Mouse (Mus musculus) heart, embryonic 10.5 days (tissue): Measurements from ENCODE around the gene Map4k4. TPM values are rescaled to one million over a fixed set of nuclear protein-coding genes. Genes with fewer than 3 reads are reported as not detected.

Source experiments
- DNase-seq: peaks from one replicate; pipeline ENCODE4 v3.0.0-alpha.2; 2017; ENCODE audit warnings: low spot score
- H3K27ac ChIP-seq: fragments of 300-500 bp; sonication (generic); 2 replicates; pipeline ENCODE4 v1.5.1; 2016; ENCODE audit warnings: mild to moderate bottlenecking
- H3K27me3 ChIP-seq: fragments of 300-500 bp; sonication (generic); 2 replicates; pipeline ENCODE4 v1.6.1; 2016; ENCODE audit warnings: mild to moderate bottlenecking; ENCODE audit not compliant: poor library complexity, insufficient read depth, severe bottlenecking
- H3K36me3 ChIP-seq: fragments of 300-500 bp; sonication (generic); 2 replicates; pipeline ENCODE4 v1.6.1; 2016; ENCODE audit warnings: mild to moderate bottlenecking, moderate library complexity
- H3K4me1 ChIP-seq: fragments of 300-500 bp; sonication (generic); 2 replicates; pipeline ENCODE4 v1.6.1; 2016; ENCODE audit warnings: mild to moderate bottlenecking
- H3K4me3 ChIP-seq: fragments of 300-500 bp; sonication (generic); 2 replicates; pipeline ENCODE4 v1.5.1; 2016; ENCODE audit warnings: mild to moderate bottlenecking, moderate library complexity
- H3K9me3 ChIP-seq: fragments of 300-500 bp; sonication (generic); 2 replicates; pipeline ENCODE4 v1.6.1; 2016; ENCODE audit warnings: mild to moderate bottlenecking, moderate library complexity
- WGBS: fragments of 180-500 bp; shearing (Covaris S2); methylation state at CpG from one replicate; pipeline ENCODE4 v1.1.7; 2016; 5-methylcytosine and 5-hydroxymethylcytosine counted together
- polyA plus RNA-seq: library from polyadenylated mRNA; unstranded; fragments of >200 nt; fragmentation: Nextera tagmentation; extraction: Ambion mirVana; gene quantifications from 2 replicates; pipeline ENCODE4 v1.2.1, GENCODE M21; 2016

The Map4k4 gene
- polyA plus RNA-seq, 1 experiment from 2014 or later, result 24.7 TPM

- H3K36me3 ChIP-seq, result peaks cover 92% of the 10 kb centered on the region
Measured at GRCm38 (mm10) chr1:39980314-39981290, 79.9 kb downstream of the Map4k4 start.

GRCm38 (mm10) chr1:39981970-39982369, 81.3 kb downstream of the Map4k4 start:
- H3K36me3 ChIP-seq, result peaks cover 92% of the 10 kb centered on the region
- peaks cover 13% of the 10 kb centered on the region for H3K4me1 ChIP-seq
- 0 out of 2 replicates have a peak overlapping the region, but pooled peaks have one; percentile 3 for H3K27ac ChIP-seq
- DNase-seq, result no peak
- H3K4me3 ChIP-seq, result no peak overlapping the region
- H3K9me3 ChIP-seq, result no peaks in the 10 kb centered on the region
- whole genome bisulfite sequencing, result 61% methylated on average over 3 of the region's 3 CpGs
- no peaks in the 10 kb centered on the region for H3K27me3 ChIP-seq

More at GRCm38 (mm10) chr1:39980314-39981290, 79.9 kb downstream of the Map4k4 start:
- Histone ChIP-seq H3K27ac (no peak overlapping the region), H3K4me3 (no peak overlapping the region), H3K9me3 (no peaks in the 10 kb centered on the region), H3K27me3 (no peaks in the 10 kb centered on the region), H3K4me1 (peaks cover 13% of the 10 kb centered on the region)
- DNase-seq, result no peak
- 91% methylated on average over 15 of the region's 15 CpGs for WGBS

DNA sequence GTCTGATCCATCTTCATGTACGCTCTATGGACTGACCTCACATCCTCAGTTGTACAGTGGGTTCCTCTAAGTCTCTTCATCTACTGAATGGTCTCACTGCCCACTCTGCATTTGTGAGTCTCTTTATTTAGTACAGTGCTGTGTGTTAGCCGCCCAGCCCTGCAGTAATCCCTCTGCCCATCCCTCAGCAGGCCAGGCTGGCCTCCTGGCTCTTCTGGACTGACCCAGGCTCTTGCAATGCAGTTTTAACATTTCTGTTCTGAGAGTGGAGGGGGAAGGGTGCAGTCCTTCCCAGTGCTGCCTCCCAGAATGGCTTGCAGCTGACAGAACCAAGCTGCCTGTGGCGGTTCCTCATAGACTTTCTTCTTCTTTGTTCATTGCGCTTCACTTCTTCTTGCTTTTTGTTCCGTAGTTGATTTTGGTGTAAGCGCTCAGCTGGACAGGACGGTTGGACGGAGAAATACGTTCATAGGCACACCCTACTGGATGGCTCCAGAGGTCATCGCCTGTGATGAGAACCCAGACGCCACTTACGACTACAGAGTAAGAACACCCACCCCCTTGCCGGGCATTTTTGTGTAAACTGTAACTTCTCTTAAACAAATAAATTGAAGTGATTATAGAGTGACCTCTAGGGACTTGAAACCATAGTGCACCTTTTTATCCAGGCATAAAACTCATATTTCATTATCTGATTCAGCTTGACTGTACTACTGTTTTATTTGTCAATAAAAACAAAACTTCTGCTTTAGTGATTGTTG, 82.2 kb downstream of the Map4k4 start:
- Histone ChIP-seq H3K4me3 (no peak overlapping the region), H3K36me3 (peaks cover 90% of the 10 kb centered on the region), H3K27me3 (no peaks in the 10 kb centered on the region), H3K4me1 (peaks cover 13% of the 10 kb centered on the region), H3K27ac (no peak overlapping the region), H3K9me3 (no peaks in the 10 kb centered on the region)
- DNase-seq, result no peak
- 81% methylated on average over 13 of the region's 13 CpGs for WGBS

- H3K36me3 ChIP-seq, result peaks cover 90% of the 10 kb centered on the region
- peaks cover 13% of the 10 kb centered on the region for H3K4me1 ChIP-seq
- no peak for DNase-seq
- no peaks in the 10 kb centered on the region for H3K9me3 ChIP-seq
- H3K27me3 ChIP-seq, result no peaks in the 10 kb centered on the region
- no peak overlapping the region for H3K4me3 ChIP-seq
- WGBS, result 72% methylated on average over 9 of the region's 9 CpGs
- H3K27ac ChIP-seq, result no peak overlapping the region
Measured at GRCm38 (mm10) chr1:39984331-39984730, 83.6 kb downstream of the Map4k4 start.

DNA sequence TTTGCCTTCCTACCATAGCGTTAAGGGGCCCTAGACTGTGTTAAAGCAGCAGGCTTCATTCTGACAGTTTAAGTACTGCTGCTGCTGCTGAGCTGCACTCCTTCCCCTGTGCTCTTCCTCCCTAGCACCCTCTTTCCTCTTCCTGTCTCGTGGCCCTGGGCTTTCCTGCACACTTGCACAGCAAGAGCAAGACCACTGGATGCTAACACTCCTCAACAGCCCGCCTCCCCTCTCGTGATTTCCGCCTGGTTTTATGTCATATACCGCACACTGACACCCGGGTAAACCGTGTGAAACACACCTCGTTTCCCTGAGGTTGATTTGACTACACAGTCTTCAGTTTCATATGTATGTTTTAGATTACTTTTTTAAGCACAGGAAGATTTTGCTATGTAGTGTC, 86.1 kb downstream of the Map4k4 start:
- Histone ChIP-seq H3K9me3 (no peaks in the 10 kb centered on the region), H3K27me3 (no peaks in the 10 kb centered on the region), H3K27ac (no peak overlapping the region), H3K4me3 (no peak overlapping the region), H3K4me1 (peaks cover 11% of the 10 kb centered on the region), H3K36me3 (peaks cover 90% of the 10 kb centered on the region)
- WGBS, result 89% methylated on average over 9 of the region's 9 CpGs
- no peak for DNase-seq

DNA sequence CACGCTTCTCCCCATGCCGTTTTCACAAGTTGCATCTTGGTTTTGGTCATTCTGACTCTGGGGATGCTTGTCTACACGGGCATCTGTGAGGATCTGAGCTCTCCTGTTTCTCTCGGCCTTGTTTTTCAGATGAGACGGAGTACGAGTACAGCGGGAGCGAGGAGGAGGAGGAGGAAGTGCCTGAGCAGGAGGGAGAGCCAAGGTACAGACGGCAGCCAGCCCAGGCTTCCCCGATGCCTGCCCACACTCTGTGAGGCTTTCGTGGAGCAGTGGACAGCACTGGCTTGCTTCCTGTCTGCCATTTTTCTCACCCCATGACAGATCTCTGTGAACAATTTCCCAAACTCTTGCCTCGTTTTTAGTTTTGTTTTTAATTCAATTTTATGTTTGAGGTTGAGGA, 88.1 kb downstream of the Map4k4 start:
- WGBS, result 87% methylated on average over 12 of the region's 12 CpGs
- Histone ChIP-seq H3K36me3 (peaks cover 94% of the 10 kb centered on the region), H3K9me3 (no peaks in the 10 kb centered on the region), H3K27ac (no peak overlapping the region), H3K27me3 (no peaks in the 10 kb centered on the region), H3K4me3 (no peak overlapping the region), H3K4me1 (no peaks in the 10 kb centered on the region)
- no peak for DNase-seq

DNA sequence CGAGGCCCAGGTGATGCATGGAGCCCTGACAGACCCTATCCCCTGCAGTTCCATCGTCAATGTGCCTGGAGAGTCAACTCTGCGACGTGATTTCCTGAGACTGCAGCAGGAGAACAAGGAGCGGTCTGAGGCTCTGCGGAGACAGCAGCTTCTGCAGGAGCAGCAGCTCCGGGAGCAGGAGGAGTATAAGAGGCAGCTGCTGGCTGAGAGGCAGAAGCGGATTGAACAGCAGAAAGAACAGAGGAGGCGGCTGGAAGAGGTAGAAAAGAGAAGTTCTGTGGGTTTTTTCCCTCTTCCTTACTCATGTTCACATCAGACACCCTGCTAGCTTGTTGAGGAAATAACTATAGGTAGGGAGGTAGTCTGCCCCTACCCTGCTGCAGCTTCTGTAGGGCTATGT, 89.3 kb downstream of the Map4k4 start:
- no peak overlapping the region for H3K4me3 ChIP-seq
- H3K9me3 ChIP-seq, result no peaks in the 10 kb centered on the region
- H3K27me3 ChIP-seq, result no peaks in the 10 kb centered on the region
- H3K27ac ChIP-seq, result no peak overlapping the region
- DNase-seq, result no peak
- WGBS, result 89% methylated on average over 9 of the region's 9 CpGs
- H3K36me3 ChIP-seq, result peaks cover 95% of the 10 kb centered on the region
- no peaks in the 10 kb centered on the region for H3K4me1 ChIP-seq

- H3K27me3 ChIP-seq, result no peaks in the 10 kb centered on the region
- H3K4me1 ChIP-seq, result no peaks in the 10 kb centered on the region
- DNase-seq, result no peak
- 87% methylated on average over 7 of the region's 7 CpGs for WGBS
- H3K9me3 ChIP-seq, result no peaks in the 10 kb centered on the region
- no peak overlapping the region for H3K27ac ChIP-seq
- peaks cover 93% of the 10 kb centered on the region for H3K36me3 ChIP-seq
- H3K4me3 ChIP-seq, result no peak overlapping the region
Measured at GRCm38 (mm10) chr1:39993921-39994320, 93.2 kb downstream of the Map4k4 start.

DNA sequence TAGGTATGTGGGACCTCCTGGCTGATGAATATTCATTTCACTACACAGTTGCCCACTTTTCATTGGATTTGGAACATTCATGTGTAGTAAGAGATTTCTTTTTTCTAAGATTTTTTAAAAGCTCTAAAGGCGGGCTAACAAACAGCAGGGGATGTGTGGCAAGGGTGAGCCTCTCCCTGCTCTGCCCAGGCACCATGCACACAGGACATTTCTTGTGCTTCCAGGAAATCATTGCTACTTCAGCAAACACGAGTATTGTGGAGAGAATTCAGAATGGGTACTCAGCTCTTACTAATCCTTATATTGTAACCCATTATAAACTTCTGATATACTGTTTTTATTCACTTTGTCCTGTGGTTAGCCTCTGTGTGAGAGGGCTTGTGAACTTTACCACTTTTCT, 94.9 kb downstream of the Map4k4 start:
- H3K27me3 ChIP-seq, result no peaks in the 10 kb centered on the region
- WGBS, result 87% methylated on average over 2 of the region's 2 CpGs
- H3K36me3 ChIP-seq, result peaks cover 90% of the 10 kb centered on the region
- H3K4me3 ChIP-seq, result no peak overlapping the region
- H3K27ac ChIP-seq, result no peak overlapping the region
- H3K9me3 ChIP-seq, result no peaks in the 10 kb centered on the region
- H3K4me1 ChIP-seq, result no peaks in the 10 kb centered on the region
- DNase-seq, result no peak

GRCm38 (mm10) chr1:40000476-40000875, 99.8 kb downstream of the Map4k4 start:
- no peak for DNase-seq
- Histone ChIP-seq H3K36me3 (peaks cover 85% of the 10 kb centered on the region), H3K27ac (no peak overlapping the region), H3K9me3 (no peaks in the 10 kb centered on the region), H3K4me3 (no peak overlapping the region), H3K4me1 (no peaks in the 10 kb centered on the region), H3K27me3 (no peaks in the 10 kb centered on the region)
- WGBS, result 69% methylated on average over 16 of the region's 16 CpGs

DNA sequence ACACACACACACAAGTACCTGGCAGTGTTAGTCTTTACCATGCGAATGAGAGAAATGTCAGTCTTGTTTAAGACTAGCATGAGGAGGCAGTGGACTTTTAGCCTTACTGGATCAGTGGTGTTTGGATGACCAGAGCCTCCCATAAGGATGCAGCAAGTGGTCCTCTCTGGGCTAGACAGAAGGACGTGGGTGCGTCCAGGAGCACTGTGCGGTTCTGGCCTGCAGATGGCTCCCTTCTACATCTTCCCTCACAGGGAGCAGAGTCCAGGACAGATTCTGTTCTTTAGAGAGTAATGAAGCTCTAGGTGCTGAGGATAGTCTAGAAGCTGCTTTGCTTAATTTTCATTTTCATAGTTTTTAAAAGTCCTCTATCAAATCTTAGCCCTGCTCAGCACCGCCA, 100.2 kb downstream of the Map4k4 start:
- Histone ChIP-seq H3K27me3 (no peaks in the 10 kb centered on the region), H3K9me3 (no peaks in the 10 kb centered on the region), H3K36me3 (peaks cover 85% of the 10 kb centered on the region), H3K4me1 (no peaks in the 10 kb centered on the region), H3K4me3 (no peak overlapping the region), H3K27ac (no peak overlapping the region)
- 71% methylated on average over 5 of the region's 5 CpGs for WGBS
- DNase-seq, result no peak

- 76% methylated on average over 4 of the region's 4 CpGs for WGBS
- no peaks in the 10 kb centered on the region for H3K9me3 ChIP-seq
- DNase-seq, result no peak
- H3K4me3 ChIP-seq, result no peak overlapping the region
- H3K4me1 ChIP-seq, result no peaks in the 10 kb centered on the region
- no peaks in the 10 kb centered on the region for H3K27me3 ChIP-seq
- H3K27ac ChIP-seq, result no peak overlapping the region
- peaks cover 86% of the 10 kb centered on the region for H3K36me3 ChIP-seq
Measured at GRCm38 (mm10) chr1:40002129-40002727, 101.5 kb downstream of the Map4k4 start.
